Mouse (Mus musculus) E14TG2a.4 (cell line): ENCODE measurements around the gene Cacna2d4.

Experiments
- CTCF ChIP-seq: conservative IDR thresholded peaks from 2 replicates; pipeline ENCODE4 v1.5.1; 2014; ENCODE audit warnings: low read length
- POU5F1 ChIP-seq: IDR thresholded peaks from 2 replicates; pipeline ENCODE4 v1.6.1; 2014; ENCODE audit warnings: low read length, borderline replicate concordance

- TF ChIP-seq CTCF (no peak), POU5F1 (no peak)
Measured at GRCm38 (mm10) chr6:119386821-119387220, 150.5 kb downstream of the Cacna2d4 start.
